Mouse (Mus musculus) intestine, embryonic 16.5 days (tissue): ENCODE measurements around the gene Strn. TPM values are rescaled to one million over a fixed set of nuclear protein-coding genes. Genes with fewer than 3 reads are reported as not detected.
"Not testable (repeated sequence)": the region's sequence is repeated elsewhere in the genome, so short reads cannot be mapped to it uniquely, and the experiment has no call there.

Experiments
- ATAC-seq: fragments of 200-750 bp; cut with Nextera tagmentation; 2 replicates; pipeline ENCODE4 v1.8.0; 2017; ENCODE audit warnings: moderate TSS enrichment, moderate library complexity
- H3K27ac ChIP-seq: fragments of 300-500 bp; sonication (generic); 2 replicates; pipeline ENCODE4 v1.5.1; 2014; ENCODE audit warnings: mild to moderate bottlenecking, low read length
- H3K27me3 ChIP-seq: fragments of 300-500 bp; sonication (generic); replicated peaks from 2 replicates; pipeline ENCODE4 v1.6.1; 2014; ENCODE audit warnings: low read length, control low read depth, mixed read lengths; ENCODE audit not compliant: control insufficient read depth, insufficient read depth
- H3K36me3 ChIP-seq: fragments of 300-500 bp; sonication (generic); 2 replicates; pipeline ENCODE4 v1.6.1; 2014; ENCODE audit warnings: low read length, control low read depth; ENCODE audit not compliant: control insufficient read depth, insufficient read depth
- H3K4me1 ChIP-seq: fragments of 300-500 bp; sonication (generic); 2 replicates; pipeline ENCODE4 v1.6.1; 2014; ENCODE audit warnings: low read length, control low read depth, mixed read lengths; ENCODE audit not compliant: control insufficient read depth, insufficient read depth
- H3K4me2 ChIP-seq: fragments of 300-500 bp; sonication (generic); 2 replicates; pipeline ENCODE4 v1.6.1; 2014; ENCODE audit warnings: low read depth, low read length, control low read depth
- H3K4me3 ChIP-seq: fragments of 300-500 bp; sonication (generic); 2 replicates; pipeline ENCODE4 v1.5.1; 2014; ENCODE audit warnings: mild to moderate bottlenecking, low read length
- H3K9ac ChIP-seq: fragments of 300-500 bp; sonication (generic); 2 replicates; pipeline ENCODE4 v1.6.1; 2014; ENCODE audit warnings: low read depth, low read length
- H3K9me3 ChIP-seq: fragments of 300-500 bp; sonication (generic); 2 replicates; pipeline ENCODE4 v1.6.1; 2016; ENCODE audit warnings: low read length, control low read depth; ENCODE audit not compliant: control insufficient read depth
- WGBS: fragments of 180-500 bp; shearing (Covaris S2); extraction: QIAGEN DNeasy Blood & Tissue Kit; methylation state at CpG from one replicate; pipeline ENCODE4 v1.1.7; 2014; 5-methylcytosine and 5-hydroxymethylcytosine counted together
- polyA plus RNA-seq: library from polyadenylated mRNA; unstranded; fragments of >200 nt; fragmentation: Nextera tagmentation; extraction: Ambion mirVana; gene quantifications from 2 replicates; pipeline ENCODE4 v1.2.1, GENCODE M21; 2015

Gene Strn
- polyA plus RNA-seq, 1 experiment from 2014 or later = 4.7 TPM

DNA sequence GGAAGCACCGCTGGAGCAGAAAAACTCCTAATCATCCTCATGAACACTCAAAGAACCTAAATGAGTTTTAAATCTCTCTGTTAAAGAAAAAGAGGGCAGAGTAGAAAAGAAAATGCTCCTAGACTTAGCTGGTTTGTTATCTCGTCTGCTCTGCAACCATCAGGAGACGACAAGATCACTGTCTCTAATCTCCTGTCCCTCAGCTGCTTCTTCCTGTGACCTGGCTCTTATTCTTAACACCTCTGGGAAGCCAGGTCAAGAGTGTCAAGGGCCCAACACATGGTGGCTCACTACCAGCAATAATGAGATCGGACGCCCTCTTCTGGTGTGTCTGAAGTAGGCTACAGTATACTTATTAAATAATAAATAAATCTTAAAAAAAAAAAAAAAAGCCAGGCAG, 40.1 kb downstream of the Strn start:
- H3K4me1 ChIP-seq = no peaks in the 10 kb centered on the region
- H3K4me3 ChIP-seq = no peak overlapping the region
- no peak overlapping the region for H3K27ac ChIP-seq
- H3K9me3 ChIP-seq = no peaks in the 10 kb centered on the region
- no peak overlapping the region for H3K9ac ChIP-seq
- H3K36me3 ChIP-seq = no peaks in the 10 kb centered on the region
- WGBS = 84% methylated on average over 5 of the region's 5 CpGs
- no peaks in the 10 kb centered on the region for H3K27me3 ChIP-seq
- H3K4me2 ChIP-seq = no peak overlapping the region
- no peak for ATAC-seq

GRCm38 (mm10) chr17:78689231-78689630, 47.8 kb downstream of the Strn start:
- H3K4me2 ChIP-seq, H3K27ac ChIP-seq, ATAC-seq, H3K9ac ChIP-seq, H3K4me1 ChIP-seq, H3K27me3 ChIP-seq, H3K4me3 ChIP-seq, H3K9me3 ChIP-seq: not testable (repeated sequence)
- 99% methylated on average over 3 of the region's 3 CpGs for WGBS
- H3K36me3 ChIP-seq = peaks cover 14% of the 10 kb centered on the region; the same call in 1 of the 2 replicates

DNA sequence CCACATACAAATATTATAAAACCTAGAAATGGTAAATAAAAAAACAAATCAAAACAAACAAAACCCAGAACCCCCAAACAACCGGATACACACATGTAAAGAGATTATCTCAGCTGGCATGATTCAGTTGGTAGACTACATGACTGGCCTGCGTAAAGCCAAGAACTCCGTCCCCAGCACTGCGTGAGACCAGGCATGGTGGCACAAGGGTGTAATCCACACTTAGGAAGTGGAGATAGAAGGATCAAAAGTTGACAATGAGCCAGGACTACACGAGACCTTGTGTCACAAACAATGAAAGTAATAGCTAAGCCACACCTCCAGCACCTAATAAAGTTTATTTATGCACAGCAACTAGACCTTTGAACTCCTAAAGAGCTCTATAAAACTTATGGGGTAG, 49.0 kb downstream of the Strn start:
- peak; percentile 44; the same call in 1 of the 2 replicates for ATAC-seq
- Histone ChIP-seq H3K4me1 (no peaks in the 10 kb centered on the region), H3K9ac (no peak overlapping the region), H3K27me3 (no peaks in the 10 kb centered on the region), H3K27ac (no peak overlapping the region), H3K4me3 (no peak overlapping the region), H3K36me3 (peaks cover 14% of the 10 kb centered on the region; the same call in 1 of the 2 replicates), H3K4me2 (no peak overlapping the region), H3K9me3 (no peaks in the 10 kb centered on the region)
- 80% methylated on average over 5 of the region's 5 CpGs for whole genome bisulfite sequencing

GRCm38 (mm10) chr17:78685004-78685403, 52.0 kb downstream of the Strn start:
- no peak for ATAC-seq
- 57% methylated on average over 5 of the region's 5 CpGs for WGBS
- H3K27ac ChIP-seq = no peak overlapping the region
- H3K4me3 ChIP-seq = no peak overlapping the region
- H3K4me1 ChIP-seq = no peaks in the 10 kb centered on the region
- no peaks in the 10 kb centered on the region for H3K9me3 ChIP-seq
- no peaks in the 10 kb centered on the region for H3K36me3 ChIP-seq
- H3K4me2 ChIP-seq = no peak overlapping the region
- H3K27me3 ChIP-seq = no peaks in the 10 kb centered on the region
- no peak overlapping the region for H3K9ac ChIP-seq

GRCm38 (mm10) chr17:78682351-78682750, 54.6 kb downstream of the Strn start:
- no peak for ATAC-seq
- Histone ChIP-seq H3K27ac (no peak overlapping the region), H3K36me3 (no peaks in the 10 kb centered on the region), H3K9ac (no peak overlapping the region), H3K4me1 (no peaks in the 10 kb centered on the region), H3K27me3 (no peaks in the 10 kb centered on the region), H3K4me3 (no peak overlapping the region), H3K9me3 (no peaks in the 10 kb centered on the region), H3K4me2 (no peak overlapping the region)
- 62% methylated on average over 6 of the region's 6 CpGs for WGBS

- Histone ChIP-seq H3K9ac (no peak overlapping the region), H3K27ac (no peak overlapping the region), H3K27me3 (no peaks in the 10 kb centered on the region), H3K4me3 (no peak overlapping the region), H3K4me1 (no peaks in the 10 kb centered on the region), H3K9me3 (no peaks in the 10 kb centered on the region), H3K4me2 (no peak overlapping the region), H3K36me3 (0 out of 2 replicates have a peak, but pooled peaks cover 2% of the 10 kb centered on the region)
- 86% methylated on average over 11 of the region's 11 CpGs for WGBS
- no peak for ATAC-seq
These were observed 57.5 kb downstream of the Strn start for GRCm38 (mm10) chr17:78679503-78679902.

GRCm38 (mm10) chr17:78676813-78677212, 60.2 kb downstream of the Strn start:
- Histone ChIP-seq H3K4me1 (no peaks in the 10 kb centered on the region), H3K4me3 (no peak overlapping the region), H3K27me3 (no peaks in the 10 kb centered on the region), H3K36me3 (0 out of 2 replicates have a peak, but pooled peaks cover 2% of the 10 kb centered on the region), H3K4me2 (no peak overlapping the region), H3K9me3 (no peaks in the 10 kb centered on the region), H3K27ac (no peak overlapping the region), H3K9ac (no peak overlapping the region)
- ATAC-seq = no peak
- WGBS = 78% methylated on average over 11 of the region's 11 CpGs

DNA sequence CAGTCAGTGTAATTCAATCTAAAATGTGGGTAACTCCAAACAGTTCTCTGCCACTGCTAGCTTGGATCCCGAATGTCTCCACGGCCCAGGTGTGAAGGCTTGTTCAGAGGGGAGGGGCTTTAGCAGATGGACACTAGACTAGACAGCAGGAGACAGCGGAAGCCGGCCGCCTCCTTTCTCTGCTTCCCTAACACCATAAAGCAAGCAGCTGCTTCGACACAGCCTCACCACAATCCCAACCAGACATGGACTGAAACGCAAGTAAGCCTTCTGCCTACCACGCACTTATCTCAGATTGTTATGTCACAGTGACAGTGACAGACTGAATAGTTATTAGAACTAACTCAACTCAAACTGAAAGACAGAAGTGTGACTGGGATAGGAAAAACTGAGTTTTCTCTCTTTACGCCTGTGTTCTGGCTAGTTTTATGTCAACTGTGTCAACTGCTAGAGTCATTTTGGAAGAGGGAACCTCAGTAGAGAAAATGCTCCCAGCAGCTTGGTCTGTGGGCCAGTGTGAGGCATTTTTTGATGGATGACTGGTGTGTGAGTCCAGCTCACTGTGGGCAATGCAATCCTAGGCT, 71.9 kb downstream of the Strn start:
- WGBS = 82% methylated on average over 9 of the region's 9 CpGs
- Histone ChIP-seq H3K9me3 (0 out of 2 replicates have a peak, but pooled peaks cover under 1% of the 10 kb centered on the region), H3K27ac (no peak overlapping the region), H3K4me2 (no peak overlapping the region), H3K9ac (no peak overlapping the region), H3K4me1 (no peaks in the 10 kb centered on the region), H3K4me3 (no peak overlapping the region), H3K36me3 (peaks cover 28% of the 10 kb centered on the region), H3K27me3 (no peaks in the 10 kb centered on the region)
- no peak for ATAC-seq

DNA sequence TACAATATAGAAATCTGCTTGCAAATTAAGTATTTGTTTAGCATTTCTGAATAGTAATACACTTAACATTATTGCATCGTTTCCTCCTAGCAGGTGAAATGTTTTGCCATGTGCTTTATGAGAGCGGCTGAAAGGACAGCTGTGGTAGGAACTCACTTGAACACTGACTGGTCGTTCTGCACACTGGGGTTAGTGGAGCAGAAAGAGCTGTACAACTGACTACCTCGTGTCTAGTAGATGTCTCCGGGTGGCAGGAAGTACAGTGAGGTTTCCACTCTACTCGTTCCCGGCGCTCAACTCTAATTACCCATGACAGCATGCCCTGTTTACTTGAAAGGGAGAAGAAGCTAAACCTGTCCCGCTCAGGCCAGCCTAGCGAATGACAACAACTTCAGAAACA, 82.2 kb downstream of the Strn start:
- 81% methylated on average over 10 of the region's 10 CpGs for WGBS

More for the DNA sequence above, 82.2 kb downstream of the Strn start:
- Histone ChIP-seq H3K4me1 (no peaks in the 10 kb centered on the region), H3K36me3 (peaks cover 8% of the 10 kb centered on the region), H3K4me2 (no peak overlapping the region), H3K9ac (no peak overlapping the region), H3K27me3 (no peaks in the 10 kb centered on the region), H3K9me3 (0 out of 2 replicates have a peak, but pooled peaks cover 1% of the 10 kb centered on the region), H3K27ac (no peak overlapping the region), H3K4me3 (no peak overlapping the region)
- ATAC-seq = no peak
